Mouse (Mus musculus) erythroblast, embryonic 14.5 days (primary cell): ENCODE results near the gene Sdcbp2.

ENCODE experiments used
- GATA1 ChIP-seq: IDR thresholded peaks from 2 replicates; pipeline ENCODE4 v1.6.1; 2012; ENCODE audit warnings: low read length, inconsistent platforms, mixed read lengths
- TAL1 ChIP-seq: IDR thresholded peaks from 3 replicates; pipeline ENCODE4 v1.6.1; 2012; ENCODE audit warnings: low read length, inconsistent platforms, mixed read lengths

GRCm38 (mm10) chr2:151564986-151565385 lies 7.4 kb upstream of the Sdcbp2 start:
- TF ChIP-seq TAL1, result no peak
- no peak for TF ChIP-seq GATA1
